Mouse (Mus musculus) ovary, adult 18-20 months (tissue): ENCODE measurements around the gene Cep295nl.
A peak's percentile ranks its signal among the peaks of the same experiment; 100 is the strongest.

Experiments used
- DNase-seq: peaks from one replicate; pipeline ENCODE4 v3.0.0; 2022; ENCODE audit warnings: low spot score, mixed read lengths

Cep295nl gene

DNA sequence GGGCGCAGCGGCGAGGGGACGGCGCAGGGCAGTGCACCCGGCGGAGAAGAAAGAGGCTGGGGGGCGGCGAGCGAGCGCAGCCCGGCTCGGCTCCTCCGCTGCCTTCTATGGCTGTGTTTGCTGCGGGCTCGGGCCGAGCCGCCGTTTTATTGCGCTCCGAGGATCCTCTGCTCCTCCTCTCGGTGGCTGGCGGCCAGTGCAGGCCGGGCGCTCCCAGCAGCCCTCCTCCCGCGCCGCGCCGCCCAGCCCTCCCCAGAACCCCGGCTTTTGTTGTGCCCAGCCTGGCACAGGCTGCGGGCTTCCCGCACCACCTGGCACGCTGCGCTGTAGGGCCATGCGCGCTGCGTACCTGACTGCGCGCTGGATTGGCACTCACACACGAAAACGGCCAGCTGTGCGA lies 12.9 kb upstream of the Cep295nl start:
- DNase-seq = peak; percentile 84

DNA sequence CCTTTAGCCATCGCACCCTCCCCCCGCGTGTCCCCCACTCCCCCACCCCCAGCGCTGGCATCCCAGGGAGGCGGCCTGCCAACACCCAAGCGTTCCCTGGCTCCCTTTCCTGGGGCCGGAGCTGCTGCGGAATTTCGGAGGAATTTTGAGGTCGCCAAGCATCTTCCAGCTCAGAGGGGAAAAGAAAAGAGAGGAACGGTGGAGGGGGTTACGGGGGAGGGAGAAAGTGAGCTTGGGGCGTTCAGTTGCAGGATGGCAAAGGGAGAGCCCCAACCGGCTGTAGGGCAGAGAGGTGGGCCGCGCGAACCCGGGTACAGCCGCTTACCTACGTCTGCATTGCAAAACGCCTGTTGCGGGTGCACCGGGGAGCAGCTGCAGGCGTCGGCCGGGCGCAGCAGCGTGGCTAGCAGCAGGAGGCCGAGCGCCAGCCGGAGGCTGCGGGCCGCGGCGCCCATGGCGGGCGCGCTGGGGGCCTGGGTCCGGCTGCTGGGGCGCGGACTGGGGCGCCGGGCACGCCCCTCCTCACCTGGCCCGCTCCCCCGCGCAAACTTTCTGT lies 12.4 kb upstream of the Cep295nl start:
- no peak for DNase-seq

DNA sequence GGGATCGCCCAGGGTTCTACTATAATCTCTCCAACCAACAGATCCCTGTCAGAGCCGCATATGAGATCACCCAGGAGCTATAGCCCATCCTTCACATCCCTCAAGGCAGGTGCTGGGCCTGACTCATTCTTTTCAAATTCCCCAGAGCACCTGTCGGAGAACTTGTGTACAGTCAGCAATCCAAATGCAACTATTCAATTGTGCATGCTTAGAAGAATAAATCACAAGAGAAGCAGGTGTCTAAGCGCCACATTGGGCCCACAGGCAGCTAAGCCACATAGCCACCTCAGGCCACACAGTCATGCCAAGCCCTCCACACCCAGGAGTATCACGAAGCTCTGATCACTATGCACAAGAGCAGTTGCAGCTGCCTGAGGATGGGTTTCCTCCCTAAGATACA lies 7.2 kb upstream of the Cep295nl start:
- DNase-seq = no peak

DNA sequence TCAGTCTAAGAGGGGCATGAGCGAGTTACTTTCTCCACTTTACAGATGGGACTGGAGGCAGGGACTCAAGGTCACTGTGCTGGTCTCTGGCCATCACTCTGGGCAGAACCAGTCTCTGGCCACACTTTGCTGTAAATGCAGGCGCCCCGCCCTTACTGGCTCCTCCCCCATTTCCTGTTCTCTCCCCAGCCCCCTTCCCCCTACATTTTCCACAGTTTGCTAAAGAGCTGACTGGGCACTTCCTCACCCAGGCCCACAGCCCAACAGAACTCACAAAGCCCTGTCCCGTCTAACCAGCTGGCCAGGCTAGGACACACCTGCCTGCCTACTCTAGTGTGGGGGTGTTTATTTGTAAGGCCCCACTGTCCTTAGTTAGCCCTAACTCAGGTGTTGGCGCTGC lies 6.6 kb upstream of the Cep295nl start:
- peak; percentile 48 for DNase-seq

DNA sequence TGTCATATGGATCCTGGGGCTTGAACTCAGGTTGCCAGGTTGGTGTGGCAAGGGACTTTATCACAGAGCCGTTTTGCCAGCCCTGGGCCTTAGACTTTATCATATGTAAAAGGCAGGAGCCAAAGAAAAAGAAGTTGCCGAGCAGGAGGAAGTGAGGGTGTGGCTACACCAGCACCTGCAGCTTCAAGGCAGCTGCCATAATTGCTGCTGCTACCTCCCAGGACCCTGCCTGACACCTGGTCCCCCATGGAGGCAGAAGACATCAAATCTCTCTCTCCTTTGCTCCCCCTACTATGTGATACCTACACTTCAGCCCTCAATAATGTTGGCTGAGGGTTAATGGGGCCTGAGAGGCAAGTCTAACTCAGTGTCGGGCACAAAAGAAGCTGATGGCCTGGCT lies 6.1 kb upstream of the Cep295nl start:
- no peak for DNase-seq

DNA sequence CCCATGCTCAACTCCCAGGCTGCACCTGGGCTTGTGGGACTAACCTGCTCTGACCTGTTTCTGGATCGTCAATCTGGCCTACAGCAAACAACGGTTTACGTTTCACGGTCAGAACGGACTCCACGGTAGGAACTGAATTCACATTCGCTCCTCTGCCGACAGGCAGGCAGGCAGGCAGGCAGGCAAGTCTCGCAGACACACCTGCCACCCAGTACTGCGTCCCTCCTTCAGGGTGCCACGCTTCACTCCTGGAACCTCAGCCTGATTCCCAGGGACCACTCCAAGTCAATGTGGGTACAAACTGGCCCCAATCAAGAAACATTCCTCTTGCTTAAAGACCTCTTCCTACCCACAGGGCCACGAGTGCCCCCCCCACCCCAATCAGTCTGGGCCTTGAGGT lies 5.6 kb upstream of the Cep295nl start:
- no peak for DNase-seq

DNA sequence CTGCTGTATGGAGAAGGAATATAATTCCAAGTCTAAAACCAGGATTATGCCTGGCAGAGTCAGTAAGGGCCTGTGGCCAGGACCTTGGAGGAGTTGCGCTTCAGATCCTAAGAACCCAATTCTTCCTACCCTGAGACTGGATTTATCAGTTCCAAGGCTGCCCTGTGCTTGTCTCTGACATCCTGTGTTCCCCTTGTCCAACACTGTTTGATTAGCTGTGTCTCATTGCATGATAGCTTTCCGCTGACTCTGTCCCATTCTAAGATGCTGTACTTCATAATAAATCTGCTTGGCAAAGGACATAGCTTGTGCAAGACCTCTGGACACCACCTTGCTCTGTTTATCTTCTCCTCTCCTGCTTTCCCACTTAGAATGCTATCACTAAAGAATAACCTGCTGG lies 5.1 kb upstream of the Cep295nl start:
- no peak for DNase-seq

DNA sequence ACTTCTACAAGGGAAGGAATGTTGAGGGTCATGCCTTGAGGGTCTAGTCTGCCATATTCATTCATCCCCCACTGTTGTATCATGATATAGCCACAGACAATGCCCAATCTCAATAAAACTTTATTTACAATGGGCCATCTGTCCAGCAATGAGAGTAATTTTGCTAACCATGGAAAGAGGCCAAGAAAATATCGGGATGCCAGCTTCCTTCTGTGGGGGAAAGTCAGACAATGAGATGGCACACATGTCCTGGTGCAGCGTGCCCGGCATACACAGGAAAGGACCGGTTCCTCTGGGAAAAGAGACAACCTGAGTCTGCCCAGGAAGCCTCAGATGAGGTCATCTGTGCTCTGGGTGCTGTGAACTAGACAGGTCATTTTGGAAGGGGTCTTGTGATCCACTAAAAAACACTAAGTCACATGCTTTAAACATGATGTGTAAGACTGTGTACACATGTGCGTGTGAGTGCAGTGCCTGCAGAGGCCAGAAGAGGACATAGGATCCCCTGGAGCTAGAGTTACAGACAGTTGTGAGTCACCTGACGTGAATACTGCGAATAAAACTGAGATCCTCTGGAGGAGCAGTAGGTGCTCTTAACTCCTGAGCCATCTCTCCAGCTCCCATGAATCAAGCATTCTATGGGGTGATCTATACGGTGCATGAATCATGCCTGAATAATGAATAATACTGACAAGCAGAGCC lies 4.2 kb upstream of the Cep295nl start:
- no peak for DNase-seq

DNA sequence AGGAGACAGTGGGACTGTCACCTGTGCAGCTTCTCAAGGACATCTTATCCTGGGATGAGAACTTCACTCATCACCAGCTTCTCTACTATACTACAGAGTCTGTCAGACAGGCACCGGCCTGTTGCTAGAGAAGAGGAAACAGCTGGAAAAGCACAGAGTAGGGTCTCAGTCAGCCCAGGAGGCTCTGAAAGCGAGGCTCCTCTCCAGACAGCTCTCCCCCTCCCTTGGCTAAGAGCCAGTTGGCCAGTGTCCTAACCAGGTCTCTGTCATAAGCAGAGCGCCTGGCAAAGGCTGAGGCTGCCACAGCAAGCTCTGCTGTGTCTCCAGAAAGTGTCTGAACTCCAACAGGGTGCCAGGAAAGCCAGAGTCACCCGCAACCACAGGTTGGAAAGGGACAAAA lies 3.4 kb upstream of the Cep295nl start:
- peak; percentile 31 for DNase-seq

DNA sequence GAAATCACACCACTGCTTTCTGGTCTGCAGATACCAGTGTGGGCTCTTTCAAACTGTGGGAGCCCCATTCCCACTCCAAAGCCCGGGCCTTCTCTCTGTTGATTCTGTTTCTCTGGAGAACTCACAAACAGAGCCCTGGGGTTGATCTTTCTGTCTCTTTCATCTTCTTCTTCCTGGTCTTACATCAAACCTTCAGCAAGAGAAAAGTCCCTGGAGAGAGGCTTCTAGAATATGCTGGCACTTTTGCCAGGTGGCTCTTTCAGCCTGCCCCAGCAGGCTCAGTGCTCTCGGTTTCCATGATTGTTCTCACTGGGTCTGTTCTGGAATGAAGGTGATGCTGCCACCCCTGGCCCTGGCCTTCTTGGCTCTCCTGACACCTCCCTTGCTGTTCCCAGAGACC lies 1.3 kb upstream of the Cep295nl start:
- no peak for DNase-seq

DNA sequence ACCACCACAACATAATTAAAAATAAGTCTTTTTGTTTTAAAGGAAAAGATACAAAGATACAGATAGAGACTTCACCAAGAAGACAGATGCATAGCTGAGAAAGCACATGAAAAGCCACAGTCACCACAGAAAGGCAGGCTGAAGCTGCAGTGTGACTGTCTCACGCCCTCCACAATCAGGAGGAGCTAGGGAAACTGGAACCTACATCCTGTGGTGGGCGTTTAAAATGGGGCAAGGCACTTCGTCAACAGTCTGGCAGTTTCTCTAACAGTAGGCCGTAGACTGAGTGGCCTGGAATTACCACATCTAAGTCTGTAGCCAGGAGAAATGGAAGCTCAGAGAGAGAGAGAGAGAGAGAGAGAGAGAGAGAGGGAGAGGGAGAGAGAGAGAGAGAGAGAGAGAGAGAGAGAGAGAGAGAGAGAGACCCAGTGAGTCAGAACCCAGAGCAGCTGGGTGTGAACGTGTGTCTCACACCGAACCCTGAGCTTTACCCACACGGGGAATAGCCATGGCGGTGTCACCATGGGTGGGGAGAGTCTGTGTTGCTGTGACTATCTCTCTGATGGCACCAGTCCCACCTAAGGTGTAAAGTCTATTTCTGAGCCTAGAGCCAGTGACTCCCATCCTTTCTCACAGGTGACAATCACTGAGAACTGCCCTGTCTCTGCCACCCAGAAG lies 4.7 kb downstream of the Cep295nl start:
- no peak for DNase-seq

DNA sequence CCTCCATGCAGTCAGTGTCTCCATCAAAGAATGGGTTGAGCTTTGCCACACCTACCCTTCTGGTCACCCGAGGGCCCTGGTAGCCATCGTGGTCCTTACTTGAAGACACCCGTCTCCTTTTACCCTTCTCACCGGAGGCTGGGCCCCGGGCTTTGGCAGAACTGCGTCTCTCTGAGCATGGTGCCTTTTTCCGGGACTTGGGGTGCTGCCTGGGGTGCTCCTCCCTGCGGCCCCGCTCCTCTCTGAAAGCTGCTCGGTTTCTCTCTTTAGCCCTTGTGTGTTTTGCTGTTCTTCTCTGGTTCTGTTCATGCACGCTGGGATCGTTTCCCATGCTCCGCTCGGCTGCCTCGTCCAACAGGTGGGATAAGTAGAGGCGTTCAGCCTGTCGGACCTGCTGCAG lies 8.9 kb downstream of the Cep295nl start:
- DNase-seq = no peak

DNA sequence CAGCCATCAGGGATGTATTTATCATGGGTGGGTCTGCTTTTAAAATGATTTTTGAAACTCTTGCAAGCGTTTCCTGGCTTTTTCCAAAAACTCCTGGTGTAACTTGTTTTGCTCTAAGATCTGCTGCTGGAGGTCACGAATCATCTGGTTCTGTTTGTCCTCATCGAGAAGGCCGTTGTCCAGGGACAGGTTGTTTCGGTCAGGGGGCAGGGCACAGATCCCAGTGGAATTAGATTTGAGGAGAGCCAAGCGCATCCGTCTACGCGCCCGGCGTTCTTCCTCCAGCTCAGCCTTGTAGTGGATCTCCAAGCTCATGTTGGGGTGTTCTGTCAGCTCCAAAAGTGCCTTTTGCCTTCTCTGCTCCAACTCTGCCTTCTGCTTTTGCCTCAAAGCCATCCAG lies 9.9 kb downstream of the Cep295nl start:
- peak; percentile 43 for DNase-seq

DNA sequence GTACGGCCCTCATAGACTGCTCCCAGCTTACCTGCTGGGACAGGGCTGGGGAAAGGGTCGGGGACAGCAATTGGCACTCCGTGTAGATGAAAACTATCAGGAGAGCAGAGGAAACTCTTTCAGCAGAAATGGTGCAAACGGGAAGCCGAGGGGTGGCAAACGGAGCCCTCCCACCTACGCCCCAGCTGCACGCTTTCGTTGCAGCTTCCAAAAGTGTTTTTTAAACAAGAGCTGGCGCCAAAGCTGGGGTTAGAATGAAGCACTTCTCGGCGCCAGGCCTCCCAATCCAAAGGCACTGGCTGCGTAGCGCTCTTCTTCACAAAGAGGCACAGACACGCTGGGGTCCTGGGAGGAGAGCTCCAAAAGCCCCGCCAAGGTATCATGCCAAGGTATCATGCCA lies 11.5 kb downstream of the Cep295nl start:
- DNase-seq = no peak

DNA sequence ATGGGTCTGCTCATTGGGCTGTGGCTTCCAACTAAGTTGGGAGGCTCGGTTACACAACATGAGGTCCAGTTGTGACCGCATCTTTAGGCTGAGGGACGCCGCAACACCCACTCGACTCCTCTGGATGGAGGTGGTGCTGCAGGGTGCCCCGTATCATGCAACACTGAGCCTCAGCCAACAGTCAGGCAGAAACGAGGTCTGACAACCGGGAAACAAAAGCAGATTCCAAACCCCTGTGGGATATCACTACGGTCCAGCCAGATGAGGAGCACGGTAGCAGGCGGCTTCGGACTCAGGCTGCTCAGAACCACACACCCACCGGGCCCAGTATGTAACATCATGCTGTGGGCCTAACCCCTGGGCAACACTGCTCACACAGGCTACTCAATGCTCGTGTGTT lies 11.9 kb downstream of the Cep295nl start:
- no peak for DNase-seq

DNA sequence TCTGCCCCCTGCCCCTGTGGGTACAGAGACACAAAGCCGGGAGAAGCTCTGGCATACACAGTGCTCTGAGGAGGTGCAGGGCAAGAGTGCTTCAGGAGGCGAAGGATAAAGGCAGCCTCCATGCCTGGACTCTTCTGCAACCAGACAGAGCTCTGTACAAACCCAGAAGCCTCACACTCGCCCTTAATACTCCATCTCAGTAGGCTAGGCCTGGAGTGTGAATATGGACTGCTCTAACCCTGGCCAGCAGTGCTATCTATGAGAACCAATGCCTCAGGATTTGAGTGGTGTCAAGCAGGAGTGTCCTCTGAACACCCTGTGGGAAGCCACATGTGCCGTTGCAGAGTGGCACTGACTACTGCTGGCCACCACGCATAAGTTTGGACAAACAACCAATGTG lies 13.4 kb downstream of the Cep295nl start:
- no peak for DNase-seq

DNA sequence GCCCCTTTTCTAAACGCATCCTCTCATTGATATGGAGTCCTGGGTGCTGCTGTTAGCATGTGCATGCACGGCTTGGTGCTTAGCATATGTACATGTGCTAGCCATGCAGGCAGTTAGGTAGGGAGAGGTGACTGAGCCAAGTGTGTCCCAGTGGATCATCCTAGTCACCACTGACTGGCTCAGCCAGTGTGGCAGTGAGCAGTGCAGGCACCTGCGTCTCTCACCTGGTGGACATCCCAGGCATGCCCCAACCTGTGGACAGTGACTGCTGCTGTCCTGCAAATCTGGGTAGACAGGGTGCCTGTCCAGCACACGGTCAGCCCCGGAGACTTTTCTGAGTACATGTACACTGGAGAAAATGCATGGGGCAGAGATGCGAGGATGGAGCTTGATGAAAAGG lies 13.8 kb downstream of the Cep295nl start:
- DNase-seq = no peak

DNA sequence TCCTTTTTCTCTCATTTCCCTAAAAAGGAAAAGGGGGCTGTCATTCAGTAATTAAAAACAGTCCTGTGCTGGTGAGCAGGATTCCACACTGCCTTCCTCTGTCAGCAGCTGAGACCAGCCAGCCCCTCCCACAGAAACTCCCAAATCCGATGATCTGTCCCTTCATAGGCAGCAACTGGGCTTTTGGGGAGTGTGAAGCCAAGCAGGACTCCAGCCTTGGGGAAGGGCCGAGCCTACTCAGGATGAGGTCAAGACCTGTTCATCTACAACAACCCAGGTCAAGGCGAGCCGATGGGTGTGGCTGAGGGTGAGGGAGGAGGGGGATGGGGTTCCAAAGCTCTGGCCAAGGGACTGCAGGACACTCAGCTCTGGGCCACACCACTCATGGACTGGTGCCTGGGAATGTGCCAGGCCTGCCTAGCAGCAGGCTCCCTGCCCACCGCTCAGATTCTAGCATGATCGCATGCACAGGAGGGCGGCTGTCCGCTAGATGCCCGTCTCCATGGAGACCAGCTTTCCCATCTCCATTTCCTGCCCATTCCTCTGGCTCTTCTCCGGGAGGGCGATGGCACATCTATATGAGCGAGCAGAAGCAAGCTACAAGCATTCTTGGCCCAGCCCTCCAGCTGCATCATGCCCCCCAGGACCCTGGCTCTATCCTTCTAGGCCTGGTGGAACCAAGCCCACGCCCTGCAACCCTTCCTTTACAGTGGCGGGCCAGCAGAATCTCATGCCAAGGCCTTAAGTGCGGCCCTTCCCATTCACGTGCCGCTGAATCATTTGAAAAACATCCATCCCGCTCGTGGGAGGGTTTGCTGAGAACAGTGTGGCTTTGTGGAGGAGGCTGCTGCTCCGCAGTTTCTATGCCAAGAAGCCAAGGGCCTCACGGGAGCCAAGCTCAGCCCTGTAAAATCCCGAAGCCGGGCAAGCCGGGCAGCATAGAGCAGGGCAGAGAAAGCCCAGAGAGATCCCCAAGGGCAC lies 15.0 kb downstream of the Cep295nl start:
- DNase-seq = peak; percentile 84

DNA sequence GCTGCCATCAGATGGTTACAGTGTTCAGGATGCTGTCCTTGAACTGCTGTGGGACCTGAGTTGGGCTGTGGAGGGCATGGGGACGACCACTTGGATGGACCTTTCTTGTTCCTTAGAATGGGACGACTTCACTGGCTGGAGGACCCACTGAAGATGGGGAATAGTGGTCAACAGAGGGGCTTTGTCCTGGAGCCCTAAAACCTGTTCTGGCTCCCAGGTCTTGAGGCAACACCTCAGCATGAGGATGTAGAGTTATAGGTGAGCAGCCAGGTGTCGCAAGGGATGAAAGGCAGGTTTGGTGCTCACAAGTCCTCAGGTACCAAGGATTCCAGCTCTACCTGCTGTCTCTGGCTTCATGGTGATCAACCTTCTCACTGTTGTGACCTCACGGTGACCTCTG lies 15.8 kb downstream of the Cep295nl start:
- DNase-seq = no peak

DNA sequence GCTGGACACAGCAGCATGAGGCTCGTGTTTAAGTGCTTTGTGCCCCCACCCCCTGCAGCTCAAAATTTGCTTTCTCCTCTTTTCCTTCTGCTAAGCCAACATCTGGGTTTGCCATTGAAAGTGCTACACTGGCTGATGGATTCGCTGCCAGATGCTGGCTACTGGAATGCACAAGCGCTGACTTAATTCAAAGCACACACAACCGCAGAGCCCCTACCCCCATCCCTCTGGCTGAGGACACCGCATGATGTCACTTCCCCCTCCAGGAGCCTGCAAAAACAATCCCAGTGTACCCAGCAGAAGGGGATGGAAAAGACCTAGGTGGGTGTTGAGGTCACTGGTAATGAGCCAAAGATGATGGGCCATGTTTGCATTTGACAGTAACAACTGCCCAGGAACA lies 17.8 kb downstream of the Cep295nl start:
- DNase-seq = no peak

DNA sequence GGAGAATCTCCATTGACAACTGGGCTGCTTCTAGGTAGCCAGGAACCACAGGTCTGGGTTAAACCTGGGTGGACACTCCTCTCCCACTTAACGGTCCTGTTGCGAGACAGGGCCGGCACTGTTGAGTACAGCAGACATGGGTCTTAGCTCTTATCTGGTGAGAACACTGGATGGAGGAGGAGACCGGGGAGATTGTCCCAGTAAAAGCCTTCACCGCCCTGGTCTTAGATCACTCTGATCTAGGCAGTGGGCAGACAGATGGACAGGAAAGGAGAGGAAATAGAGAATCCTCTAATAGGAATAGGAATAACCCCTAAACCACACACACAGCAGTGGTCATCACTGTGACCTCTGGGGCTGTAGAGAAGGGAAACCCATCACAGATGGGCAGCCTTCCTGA lies 18.3 kb downstream of the Cep295nl start:
- DNase-seq = no peak

DNA sequence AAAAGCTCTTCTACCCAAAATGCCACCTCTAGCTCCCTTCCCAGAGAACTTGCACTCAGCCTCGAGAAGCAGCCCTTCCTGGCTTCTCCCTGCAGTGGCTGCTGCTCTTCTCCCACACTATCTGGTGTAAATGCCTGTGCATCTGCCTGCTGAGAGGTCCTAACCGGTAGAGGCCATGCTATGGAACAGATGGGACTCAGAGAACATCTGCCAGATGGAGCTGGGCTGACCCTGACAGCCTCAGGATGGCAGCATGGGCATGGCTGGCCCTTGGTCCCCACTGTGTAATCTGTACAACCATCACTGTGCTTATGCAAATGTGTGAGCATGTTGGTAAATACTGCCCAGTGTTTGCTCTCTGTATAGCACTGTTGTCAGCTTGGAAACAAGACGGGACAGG lies 19.7 kb downstream of the Cep295nl start:
- DNase-seq = no peak

DNA sequence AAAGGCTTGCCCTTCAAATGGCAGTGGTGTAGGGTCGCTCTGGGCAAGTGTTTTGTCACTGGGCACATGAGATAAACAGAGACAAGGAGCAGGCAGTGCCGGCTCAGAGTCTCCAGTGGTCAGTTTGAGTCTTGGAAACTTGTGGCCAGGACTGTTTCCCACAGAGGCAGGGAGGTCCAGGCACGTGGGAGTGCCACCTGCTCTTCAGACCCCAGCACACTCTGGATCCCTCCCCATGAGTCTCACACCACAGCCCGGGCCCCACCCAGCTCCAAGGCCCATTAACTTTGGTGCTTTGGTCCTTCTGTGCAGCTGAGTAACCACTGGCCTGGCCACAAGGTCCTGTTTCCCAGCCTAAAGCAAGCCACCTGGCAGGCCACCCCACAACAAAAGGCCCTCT lies 20.3 kb downstream of the Cep295nl start:
- no peak for DNase-seq
